Mouse (Mus musculus) CH12.LX (cell line): ENCODE data around the gene Cntln.

ENCODE experiments used
- ETS1 ChIP-seq: conservative IDR thresholded peaks from 2 replicates; pipeline ENCODE4 v1.6.1; 2012; ENCODE audit warnings: low read depth, mild to moderate bottlenecking, inconsistent platforms, low read length, improper control_type of control experiment, moderate library complexity
- MAFK ChIP-seq: IDR thresholded peaks from 2 replicates; pipeline ENCODE4 v1.6.1; 2011; ENCODE audit warnings: low read length, improper control_type of control experiment; ENCODE audit not compliant: insufficient replicate concordance

GRCm38 (mm10) chr4:84883646-84884045 is 463 bp upstream of the Cntln start:
- TF ChIP-seq MAFK (no peak), ETS1 (no peak)
